Mouse (Mus musculus) limb, embryonic 14.5 days (tissue): ENCODE data around the gene Spock1. TPM values are rescaled to one million over a fixed set of nuclear protein-coding genes. Genes with fewer than 3 reads are reported as not detected.

Experiments
- ATAC-seq: fragments of 200-750 bp; cut with Nextera tagmentation; 2 replicates; pipeline ENCODE4 v1.8.0; 2017; ENCODE audit warnings: low read depth, moderate number of reproducible peaks, moderate TSS enrichment; ENCODE audit not compliant: low FRiP score
- DNase-seq: peaks from one replicate; pipeline ENCODE4 v3.0.0-alpha.2; 2015; ENCODE audit warnings: low spot score
- H3K27ac ChIP-seq: fragments of 300-500 bp; sonication (generic); replicated peaks from 2 replicates; pipeline ENCODE4 v1.5.1; 2014; ENCODE audit warnings: low read depth, mild to moderate bottlenecking, low read length, moderate library complexity, mixed read lengths
- H3K27me3 ChIP-seq: fragments of 300-500 bp; sonication (generic); 2 replicates; pipeline ENCODE4 v1.6.1; 2014; ENCODE audit warnings: low read length, mixed read lengths; ENCODE audit not compliant: control insufficient read depth, insufficient read depth
- H3K36me3 ChIP-seq: fragments of 300-500 bp; sonication (generic); 2 replicates; pipeline ENCODE4 v1.6.1; 2014; ENCODE audit warnings: mild to moderate bottlenecking, low read length, moderate library complexity, mixed read lengths; ENCODE audit not compliant: control insufficient read depth, insufficient read depth
- H3K4me1 ChIP-seq: fragments of 300-500 bp; sonication (generic); 2 replicates; pipeline ENCODE4 v1.6.1; 2014; ENCODE audit warnings: antibody characterized with exemption, low read length, mixed read lengths; ENCODE audit not compliant: control insufficient read depth, insufficient read depth
- H3K4me2 ChIP-seq: fragments of 300-500 bp; sonication (generic); replicated peaks from 2 replicates; pipeline ENCODE4 v1.6.1; 2014; ENCODE audit warnings: low read depth, mild to moderate bottlenecking, low read length, moderate library complexity; ENCODE audit not compliant: severe bottlenecking
- H3K4me3 ChIP-seq: fragments of 300-500 bp; sonication (generic); replicated peaks from 2 replicates; pipeline ENCODE4 v1.5.1; 2014; ENCODE audit warnings: low read length
- H3K9ac ChIP-seq: fragments of 300-500 bp; sonication (generic); 2 replicates; pipeline ENCODE4 v1.6.1; 2014; ENCODE audit warnings: mild to moderate bottlenecking, low read depth, low read length, moderate library complexity; ENCODE audit not compliant: severe bottlenecking
- H3K9me3 ChIP-seq: fragments of 300-500 bp; sonication (generic); 2 replicates; pipeline ENCODE4 v1.6.1; 2016; ENCODE audit warnings: low read length; ENCODE audit not compliant: control insufficient read depth
- POLR2A ChIP-seq: fragments of 200-500 bp; IDR thresholded peaks from 2 replicates; pipeline ENCODE4 v1.8.0; 2012; ENCODE audit warnings: inconsistent platforms, mild to moderate bottlenecking, moderate library complexity, borderline replicate concordance; ENCODE audit not compliant: insufficient read depth, insufficient read length; ENCODE audit errors: extremely low read depth
- WGBS: fragments of 180-500 bp; shearing (Covaris S2); extraction: QIAGEN DNeasy Blood & Tissue Kit; methylation state at CpG from one replicate; pipeline ENCODE4 v1.1.7; 2014; 5-methylcytosine and 5-hydroxymethylcytosine counted together
- polyA plus RNA-seq, 2 experiments: library from polyadenylated mRNA; depleted of rRNA in 1 of 2; stranded (reverse) in 1 of 2; unstranded in 1 of 2; fragments of >200 nt; fragmentation: Nextera tagmentation in 1 of 2; extraction: Ambion mirVana in 1 of 2; gene quantifications; 2 replicates each; pipeline versions ENCODE4 v1.2.1 to v1.2.3; 2012 to 2014

Spock1 gene
- polyA plus RNA-seq, 2 experiments = 1.6 to 2.1 TPM

- Histone ChIP-seq H3K27ac (no peak overlapping the region), H3K9me3 (no peaks in the 10 kb centered on the region), H3K4me2 (no peak overlapping the region), H3K9ac (no peak overlapping the region), H3K4me3 (no peak overlapping the region), H3K36me3 (no peaks in the 10 kb centered on the region), H3K27me3 (no peaks in the 10 kb centered on the region), H3K4me1 (no peaks in the 10 kb centered on the region)
- no peak for DNase-seq
- no peak for TF ChIP-seq POLR2A
- 94% methylated on average over 4 of the region's 4 CpGs for WGBS
- no peak for ATAC-seq
These were observed 11.8 kb upstream of the Spock1 start for GRCm38 (mm10) chr13:57919947-57920346.

GRCm38 (mm10) chr13:57911171-57911570 lies 3.0 kb upstream of the Spock1 start:
- H3K27me3 ChIP-seq = peaks cover 18% of the 10 kb centered on the region
- H3K4me3 ChIP-seq = no peak overlapping the region
- ATAC-seq (no peak), DNase-seq (no peak)
- no peak overlapping the region; the same call in 1 of the 2 replicates for H3K4me2 ChIP-seq
- H3K9ac ChIP-seq = no peak overlapping the region
- no peak for TF ChIP-seq POLR2A
- H3K36me3 ChIP-seq = no peaks in the 10 kb centered on the region
- no peaks in the 10 kb centered on the region for H3K9me3 ChIP-seq
- peaks cover 15% of the 10 kb centered on the region for H3K4me1 ChIP-seq
- WGBS = 47% methylated on average over 9 of the region's 9 CpGs
- no peak overlapping the region for H3K27ac ChIP-seq

- no peak overlapping the region for H3K27ac ChIP-seq
- WGBS = 2% methylated on average over 47 of the region's 60 CpGs
- TF ChIP-seq POLR2A = no peak
- DNase-seq = no peak
- H3K4me3 ChIP-seq = peak overlapping the region; percentile 38
- peak; percentile 34; the same call in 1 of the 2 replicates for ATAC-seq
- peaks cover 18% of the 10 kb centered on the region for H3K27me3 ChIP-seq
- no peak overlapping the region for H3K9ac ChIP-seq
- peak overlapping the region; percentile 65 for H3K4me2 ChIP-seq
- H3K4me1 ChIP-seq = peaks cover 15% of the 10 kb centered on the region
- no peaks in the 10 kb centered on the region for H3K36me3 ChIP-seq
- no peaks in the 10 kb centered on the region for H3K9me3 ChIP-seq
These were observed 485 bp downstream of the Spock1 start for GRCm38 (mm10) chr13:57907428-57908265.

DNA sequence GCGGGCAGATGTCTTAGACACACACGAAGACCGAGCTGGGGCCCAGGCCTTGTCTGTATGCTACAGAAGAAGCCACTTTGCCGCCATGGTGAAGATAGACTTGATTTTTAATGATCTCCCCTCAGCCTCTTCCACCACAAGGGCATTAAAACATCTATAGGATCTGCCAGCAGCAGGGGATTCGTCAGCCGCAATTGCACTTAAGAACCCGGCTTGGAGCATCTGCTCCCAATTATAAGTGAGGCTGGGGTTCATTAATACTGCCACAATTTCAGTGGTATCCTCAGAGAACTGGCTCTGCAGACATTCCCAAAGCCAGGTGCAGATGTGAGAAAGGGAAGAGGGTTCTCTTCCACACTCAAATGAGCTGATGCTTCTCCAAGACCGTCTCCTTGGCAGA lies 13.5 kb downstream of the Spock1 start:
- no peak for TF ChIP-seq POLR2A
- WGBS = 32% methylated on average over 8 of the region's 8 CpGs
- no peak overlapping the region for H3K4me3 ChIP-seq
- no peaks in the 10 kb centered on the region for H3K36me3 ChIP-seq
- peaks cover 9% of the 10 kb centered on the region for H3K4me1 ChIP-seq
- no peak for ATAC-seq
- peak; percentile 30 for DNase-seq
- no peak overlapping the region for H3K4me2 ChIP-seq
- no peaks in the 10 kb centered on the region for H3K27me3 ChIP-seq
- H3K9ac ChIP-seq = no peak overlapping the region
- H3K9me3 ChIP-seq = no peaks in the 10 kb centered on the region
- H3K27ac ChIP-seq = no peak overlapping the region

DNA sequence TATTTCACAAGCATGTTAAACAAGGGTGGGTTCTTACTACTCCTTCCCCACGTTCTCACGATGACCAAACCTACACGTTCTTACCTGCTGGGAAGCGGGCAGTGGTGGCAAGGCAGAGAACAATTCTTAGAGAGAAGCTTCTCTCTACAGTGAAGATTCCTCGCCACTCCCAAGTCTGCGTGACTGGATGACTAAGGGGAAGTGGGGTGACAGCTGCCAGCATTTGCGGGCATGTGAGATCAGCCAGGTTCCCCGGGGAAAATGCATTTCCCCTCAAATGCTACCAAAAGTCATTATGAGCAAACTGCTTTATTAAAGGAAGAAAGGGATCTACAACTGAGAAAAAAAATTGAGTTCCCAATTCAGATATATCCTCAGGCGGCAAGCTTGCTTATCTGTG lies 18.4 kb downstream of the Spock1 start:
- DNase-seq = no peak
- TF ChIP-seq POLR2A = no peak
- Histone ChIP-seq H3K9ac (no peak overlapping the region), H3K27ac (no peak overlapping the region), H3K36me3 (no peaks in the 10 kb centered on the region), H3K9me3 (no peaks in the 10 kb centered on the region), H3K27me3 (no peaks in the 10 kb centered on the region), H3K4me3 (no peak overlapping the region), H3K4me1 (peaks cover 6% of the 10 kb centered on the region; the same call in 1 of the 2 replicates), H3K4me2 (no peak overlapping the region)
- WGBS = 59% methylated on average over 9 of the region's 9 CpGs
- ATAC-seq = no peak
